Mouse (Mus musculus) monocyte, adult 5-6 weeks (primary cell): Measurements from ENCODE around the gene C130026I21Rik. TPM values are rescaled to one million over a fixed set of nuclear protein-coding genes. Genes with fewer than 3 reads are reported as not detected.
A peak's percentile ranks its signal among the peaks of the same experiment; 100 is the strongest.
"Not testable (repeated sequence)": the region's sequence is repeated elsewhere in the genome, so short reads cannot be mapped to it uniquely, and the experiment has no call there.

Experiments
- ATAC-seq: fragments of 153-309, 156-312 bp; replicated peaks from 2 replicates; pipeline ENCODE4 v1.8.0; 2017; ENCODE audit warnings: mild to moderate bottlenecking; ENCODE audit not compliant: low TSS enrichment, insufficient number of reproducible peaks, severe bottlenecking, poor library complexity, low FRiP score
- total RNA-seq: library from RNA; stranded (forward); fragments of 200-1000, 200-491, 200-594 nt; gene quantifications from 3 replicates; pipeline ENCODE4 v1.2.3, GENCODE M21; 2017

Gene C130026I21Rik
- total RNA-seq, 1 experiment from 2014 or later: 64.3 TPM

DNA sequence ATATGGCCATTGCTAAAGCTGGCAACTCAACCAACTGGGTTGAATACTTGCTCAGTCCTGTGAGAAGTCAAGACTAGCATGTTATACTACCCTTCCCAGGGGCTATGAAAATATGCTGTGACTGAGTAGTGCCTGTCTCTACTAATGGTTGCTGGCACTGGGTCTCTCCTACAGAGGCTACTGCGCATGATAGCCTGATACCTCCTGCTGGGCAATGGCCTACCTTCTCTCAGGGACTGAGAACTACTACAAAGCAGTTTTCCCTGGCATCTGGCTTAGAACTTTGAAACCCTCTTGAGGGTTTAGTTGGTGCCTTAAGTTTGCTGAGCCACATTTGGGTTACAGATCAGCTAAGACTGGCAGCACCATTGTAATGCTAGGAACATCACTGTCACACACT is 184.2 kb downstream of the C130026I21Rik start:
- ATAC-seq: not testable (repeated sequence)

DNA sequence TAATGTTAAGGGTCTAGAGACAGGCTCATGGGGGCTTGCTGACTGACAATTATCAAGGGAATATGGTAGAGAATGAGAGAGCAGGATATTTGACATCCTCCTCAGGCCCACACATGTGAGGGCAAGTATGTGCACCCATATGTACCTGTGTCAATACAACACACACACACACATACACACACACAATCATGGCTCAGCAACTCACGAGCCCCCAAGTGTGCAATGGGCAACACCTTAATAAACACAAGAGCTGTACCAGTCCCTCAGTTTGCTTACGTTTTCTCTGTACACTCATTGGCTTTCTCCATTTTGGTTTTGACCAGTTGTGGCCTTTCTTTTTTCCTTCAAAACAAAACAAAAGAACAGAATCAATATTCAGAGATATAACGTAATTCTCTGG is 185.6 kb downstream of the C130026I21Rik start:
- not testable (repeated sequence) for ATAC-seq

DNA sequence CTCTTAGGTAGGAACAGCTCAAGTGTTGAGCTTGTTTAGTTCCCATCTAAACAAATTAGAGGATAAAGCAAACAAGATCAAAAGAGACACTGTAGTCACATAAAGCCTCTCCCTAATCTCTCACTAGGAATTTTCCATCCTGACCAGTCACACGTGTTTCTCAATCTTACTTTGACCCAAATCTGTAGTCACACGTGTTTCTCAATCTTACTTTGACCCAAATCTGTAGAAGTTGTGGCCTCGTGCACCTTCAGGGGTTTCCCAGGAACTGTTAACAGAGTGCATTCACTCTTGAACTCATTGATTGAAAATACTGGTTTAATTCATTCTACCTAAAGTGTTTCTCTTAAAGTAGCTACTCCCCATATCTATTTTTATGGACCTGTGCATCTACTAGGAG is 197.3 kb downstream of the C130026I21Rik start:
- ATAC-seq: not testable (repeated sequence)

DNA sequence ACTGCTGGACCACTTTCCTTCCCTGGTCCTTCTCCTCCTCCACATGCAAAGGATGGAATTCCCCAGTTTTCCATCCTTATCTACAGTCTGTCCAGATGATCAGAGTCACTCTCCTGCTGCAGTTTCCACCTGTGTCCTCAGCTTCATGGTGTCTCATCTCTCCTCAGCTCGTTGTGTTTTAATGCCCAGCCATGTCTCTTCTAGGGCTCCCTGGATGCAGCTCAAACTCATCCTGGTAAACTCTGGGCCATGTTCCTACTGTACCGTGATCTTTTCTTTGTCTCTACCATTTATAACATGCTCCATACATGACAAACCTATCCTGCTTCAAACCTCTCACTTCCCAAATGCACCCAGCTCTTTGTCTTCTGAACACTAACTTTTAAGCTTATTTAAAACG is 198.7 kb downstream of the C130026I21Rik start:
- not testable (repeated sequence) for ATAC-seq

DNA sequence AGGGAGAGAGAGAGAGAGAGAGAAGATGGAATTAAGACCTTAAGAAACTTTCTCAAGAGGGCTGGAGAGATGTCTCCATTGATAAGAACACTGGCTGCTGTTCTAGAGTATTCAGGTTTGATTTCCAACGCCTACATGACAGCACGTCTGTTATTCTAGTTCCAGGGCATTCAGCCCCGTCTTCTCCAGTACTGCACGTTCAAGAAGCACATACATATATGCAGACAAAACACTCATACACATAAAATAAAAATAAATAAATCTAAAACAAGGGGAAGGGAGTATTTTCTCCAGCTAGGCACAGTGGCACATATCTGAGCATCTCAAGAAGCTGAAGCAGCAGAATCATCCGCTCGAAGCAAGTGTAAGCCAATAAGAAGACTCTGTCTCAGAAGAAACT is 234.6 kb downstream of the C130026I21Rik start:
- not testable (repeated sequence) for ATAC-seq

DNA sequence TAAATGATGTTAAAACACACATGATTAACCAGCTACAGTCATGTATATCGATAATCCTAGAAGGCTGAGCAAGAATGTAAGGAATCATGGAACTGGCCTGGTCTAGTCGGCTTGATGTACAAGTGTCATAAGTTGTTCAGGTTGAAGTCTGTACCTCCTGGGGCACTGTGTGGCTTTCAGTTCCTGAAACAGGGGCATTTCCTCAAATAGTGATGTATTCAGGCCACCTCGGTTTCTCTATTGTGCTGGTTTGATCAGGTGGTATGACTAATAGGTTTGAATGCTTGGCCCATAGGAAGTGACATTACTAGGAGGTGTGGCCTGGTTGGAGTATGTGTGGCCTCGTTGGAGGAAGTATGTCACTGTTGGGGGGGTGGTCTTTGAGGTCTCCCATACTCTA is 236.0 kb downstream of the C130026I21Rik start:
- not testable (repeated sequence) for ATAC-seq

DNA sequence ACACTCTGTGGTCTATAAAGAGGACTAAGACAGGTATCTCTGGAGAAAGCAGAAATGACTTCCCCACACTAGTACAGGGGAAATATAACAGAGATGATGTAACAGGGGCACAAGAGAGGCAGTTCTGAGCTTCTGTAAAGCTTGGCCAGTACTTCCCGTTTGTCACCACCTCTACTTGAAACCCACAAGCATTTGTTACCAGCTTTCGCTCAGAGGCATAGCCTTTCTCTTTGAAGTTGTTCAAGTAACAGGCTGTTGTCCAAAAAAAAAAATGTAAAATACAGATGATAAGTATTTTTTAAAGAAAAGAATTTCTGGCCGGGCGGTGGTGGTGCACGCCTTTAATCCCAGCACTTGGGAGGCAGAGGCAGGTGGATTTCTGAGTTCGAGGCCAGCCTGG is 236.8 kb downstream of the C130026I21Rik start:
- ATAC-seq: not testable (repeated sequence)

DNA sequence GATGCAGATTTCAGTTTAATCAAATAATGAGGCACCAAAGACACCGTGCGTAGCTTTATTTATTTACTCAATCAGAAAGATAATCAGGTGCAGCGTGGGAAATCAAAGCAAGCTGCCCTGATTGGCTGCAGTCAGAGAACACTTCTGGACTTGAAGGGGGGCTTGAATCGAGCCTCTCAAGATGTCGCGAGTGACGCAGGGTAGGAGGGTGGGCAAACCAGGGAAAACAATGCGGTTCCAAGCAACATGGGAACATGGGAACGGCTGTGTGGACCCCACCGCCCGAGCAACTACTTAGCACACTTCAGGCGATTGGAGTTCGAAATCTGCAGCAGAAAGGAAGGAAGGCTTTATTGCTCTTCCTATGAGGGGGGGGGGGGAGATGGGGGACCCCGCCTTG is 240.2 kb downstream of the C130026I21Rik start:
- ATAC-seq: not testable (repeated sequence)

DNA sequence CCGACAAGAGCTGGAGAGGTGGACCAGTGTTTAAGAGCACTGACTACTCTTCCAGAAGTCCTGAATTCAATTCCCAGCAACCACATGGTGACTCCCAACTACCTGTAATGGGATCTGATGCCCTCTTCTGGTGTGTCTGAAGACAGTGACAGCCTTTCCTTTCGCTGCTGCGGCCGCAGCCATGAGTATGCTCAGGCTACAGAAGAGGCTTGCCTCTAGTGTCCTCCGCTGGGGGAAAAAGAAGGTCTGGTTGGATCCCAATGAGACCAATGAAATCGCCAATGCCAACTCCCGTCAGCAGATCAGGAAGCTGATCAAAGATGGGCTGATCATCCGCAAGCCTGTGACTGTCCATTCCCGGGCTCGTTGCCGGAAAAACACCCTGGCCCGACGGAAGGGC is 258.4 kb downstream of the C130026I21Rik start:
- not testable (repeated sequence) for ATAC-seq

DNA sequence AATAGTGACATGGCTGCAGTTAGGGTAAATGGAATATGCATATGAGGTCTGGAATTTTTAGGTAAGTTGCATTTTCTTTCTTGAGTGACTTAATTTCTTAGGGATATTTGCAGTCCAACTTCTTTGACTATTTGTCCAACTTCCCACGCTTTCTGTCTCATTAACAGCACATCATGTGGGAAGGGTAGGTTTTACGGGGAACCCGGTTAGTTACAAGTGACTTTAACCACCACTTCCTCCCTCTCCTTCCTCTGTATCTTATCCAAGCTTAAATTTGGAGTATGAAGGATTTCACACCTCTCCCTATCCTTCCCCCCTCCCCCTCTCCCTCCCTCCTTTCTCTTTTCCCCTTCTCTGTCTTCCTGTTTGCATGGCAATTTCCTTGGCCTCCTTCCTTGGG is 259.4 kb downstream of the C130026I21Rik start:
- ATAC-seq: not testable (repeated sequence)

DNA sequence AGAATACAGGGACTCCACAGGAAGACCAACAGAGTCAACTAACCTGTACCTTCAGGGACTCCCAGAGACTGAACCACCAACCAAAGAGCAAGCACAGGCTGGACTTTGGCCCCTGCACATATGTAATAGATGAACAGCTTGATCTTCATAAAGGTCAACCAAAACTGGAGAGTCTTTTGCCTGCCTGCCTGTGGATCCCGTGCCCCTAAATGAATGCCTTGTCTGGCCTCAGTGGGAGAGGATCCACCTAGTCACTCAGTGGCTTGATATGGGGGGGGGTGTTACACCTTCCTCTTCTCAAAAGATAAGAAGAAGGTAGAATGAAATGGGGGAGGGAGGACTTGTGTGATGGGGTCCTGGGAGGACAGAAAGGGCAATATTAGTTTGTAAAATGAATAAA is 262.6 kb downstream of the C130026I21Rik start:
- not testable (repeated sequence) for ATAC-seq

DNA sequence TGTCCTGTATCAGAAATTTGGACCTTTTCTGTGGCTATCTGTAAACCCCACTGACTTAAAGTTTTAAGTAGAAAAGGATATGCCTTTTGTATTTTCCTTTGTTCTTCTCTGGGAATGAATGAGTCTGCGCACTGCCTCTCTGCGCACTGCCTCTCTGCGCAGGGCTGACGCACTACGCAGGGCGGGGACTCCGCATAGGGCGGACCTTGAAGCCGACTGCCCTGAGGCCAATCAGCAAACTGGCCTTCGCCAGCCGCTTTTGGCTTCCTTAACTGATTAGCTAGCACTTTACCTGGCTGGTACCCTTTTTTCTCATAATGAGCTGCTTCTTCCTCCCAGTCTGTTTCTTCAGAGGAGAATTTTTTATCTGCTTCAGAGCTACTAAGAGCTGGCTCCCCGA is 271.1 kb downstream of the C130026I21Rik start:
- not testable (repeated sequence) for ATAC-seq

DNA sequence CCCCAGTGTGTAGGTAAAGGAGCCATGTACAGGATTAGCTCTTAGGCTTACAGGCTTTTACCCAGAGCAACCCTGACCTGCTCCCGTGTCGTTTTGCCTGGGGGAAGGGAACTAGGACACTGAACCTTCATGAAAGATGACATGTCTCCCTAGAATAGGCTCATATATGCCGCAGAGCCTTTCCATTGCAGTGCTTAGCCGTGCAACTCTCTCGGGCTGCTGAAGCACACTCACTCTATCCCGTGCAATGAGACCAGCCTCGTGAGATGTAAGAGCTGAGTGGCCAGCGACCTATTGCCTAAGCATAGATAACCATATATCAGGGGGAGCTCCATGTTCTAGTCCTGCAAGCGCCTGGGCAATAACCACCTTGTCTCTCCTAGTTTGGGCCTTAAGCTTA is 274.1 kb downstream of the C130026I21Rik start:
- ATAC-seq: not testable (repeated sequence)

DNA sequence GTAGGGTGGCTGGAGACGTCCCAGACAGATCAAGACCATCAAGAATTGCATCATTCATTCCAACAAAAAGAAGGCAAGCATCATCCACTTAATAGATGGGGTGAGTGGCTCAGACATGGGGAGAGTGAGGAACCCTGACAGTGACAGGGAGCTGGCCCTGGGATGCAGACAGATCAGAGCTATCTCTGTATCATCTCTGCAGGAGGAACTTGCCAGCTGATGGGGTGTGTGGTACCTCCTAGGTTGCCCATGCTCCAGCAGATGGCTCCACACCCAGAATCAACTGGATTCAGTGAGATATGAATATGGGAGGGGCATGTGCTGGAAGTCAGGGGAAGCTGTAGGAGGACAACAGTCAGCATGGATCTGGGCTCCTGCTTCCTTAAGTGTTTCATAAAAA is 275.9 kb downstream of the C130026I21Rik start:
- ATAC-seq: not testable (repeated sequence)

DNA sequence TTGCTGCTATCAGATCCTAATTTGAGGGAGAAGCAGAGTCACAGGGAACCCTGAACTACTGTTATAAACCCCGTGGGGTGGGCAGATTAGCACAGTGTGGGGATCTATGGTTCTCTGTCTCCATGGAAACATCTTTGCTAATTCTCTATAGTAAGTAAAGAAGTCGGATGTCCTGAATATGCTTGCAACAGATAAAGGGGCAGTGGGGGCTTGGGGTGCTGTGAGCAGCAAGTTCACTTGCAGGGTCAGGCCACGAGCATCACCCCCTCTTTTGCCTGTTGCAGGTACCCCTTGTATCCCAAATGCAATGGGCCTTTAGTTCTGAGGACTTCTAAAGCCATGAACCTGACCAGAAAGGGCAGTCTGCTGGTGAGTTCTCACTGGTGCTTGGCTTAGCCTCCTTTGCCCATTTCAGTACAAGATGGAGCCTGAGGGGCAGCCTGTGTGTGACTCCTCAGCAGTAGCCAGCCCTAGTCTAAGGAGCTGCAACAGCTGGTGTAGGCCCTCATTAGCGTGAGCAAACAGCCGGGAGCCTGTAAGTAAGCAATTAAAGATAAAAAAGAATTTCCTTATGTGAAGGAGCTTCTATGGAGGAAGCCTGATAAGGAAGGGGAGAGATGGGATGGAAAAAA is 276.6 kb downstream of the C130026I21Rik start:
- ATAC-seq: peak; percentile 59; the same call in 1 of the 2 replicates

DNA sequence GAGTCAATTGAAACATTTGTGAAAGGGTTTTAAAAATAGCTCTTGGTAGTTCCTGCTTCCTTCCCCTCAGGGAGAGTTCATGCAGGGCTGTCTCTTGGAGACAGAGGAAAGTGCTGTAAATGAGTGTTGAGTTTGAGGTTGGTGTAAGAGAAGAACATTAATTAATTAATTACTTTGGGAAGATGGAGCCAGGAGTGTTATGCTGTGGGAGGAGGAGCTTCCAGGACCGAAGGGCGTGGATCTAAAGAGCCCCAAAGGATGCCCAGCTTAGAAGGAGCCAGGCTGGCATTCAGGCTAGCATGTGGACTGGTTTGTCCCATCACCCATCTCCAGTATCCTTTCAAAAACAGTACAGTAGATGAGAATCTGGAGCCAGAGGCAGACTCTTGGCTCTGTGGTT is 277.1 kb downstream of the C130026I21Rik start:
- ATAC-seq: peak; percentile 43; the same call in 1 of the 2 replicates

DNA sequence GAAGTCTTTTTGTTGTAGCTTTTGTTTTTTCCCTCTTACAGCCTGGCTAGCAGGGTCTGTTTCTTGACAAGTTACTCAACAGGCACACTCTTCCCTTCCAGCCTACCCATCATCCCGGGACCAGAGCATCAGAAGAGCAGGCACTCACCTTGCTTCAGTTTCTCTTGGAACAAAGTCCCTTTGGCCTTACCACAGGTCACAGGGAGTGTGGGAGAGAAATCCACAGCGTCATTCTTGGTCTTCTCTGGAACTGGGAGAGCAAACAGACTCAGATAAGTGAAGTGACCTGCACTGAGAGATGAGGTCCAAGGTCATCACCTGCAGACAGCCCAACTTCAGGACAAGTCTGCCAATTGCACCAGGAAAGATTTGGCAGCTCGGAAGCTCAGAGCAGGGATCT is 277.5 kb downstream of the C130026I21Rik start:
- ATAC-seq: peak; percentile 78

DNA sequence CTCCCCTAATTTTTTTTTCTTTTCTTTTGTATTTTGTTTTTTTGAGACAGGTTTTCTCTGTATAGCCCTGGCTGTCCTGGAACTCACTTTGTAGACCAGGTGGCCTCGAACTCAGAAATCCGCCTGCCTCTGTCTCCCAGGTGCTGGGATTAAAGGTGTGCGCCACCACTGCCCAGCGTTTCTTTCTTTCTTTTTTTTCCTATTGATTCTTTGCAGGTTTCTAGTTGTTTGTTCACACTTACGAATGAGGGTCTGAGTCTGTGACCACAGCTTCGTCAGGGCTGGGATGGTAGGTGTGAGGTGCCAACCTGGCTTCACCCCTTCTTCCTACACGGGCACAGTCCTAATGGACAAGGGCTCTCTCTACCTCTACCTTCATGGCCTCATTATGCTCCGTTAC is 281.3 kb downstream of the C130026I21Rik start:
- not testable (repeated sequence) for ATAC-seq

DNA sequence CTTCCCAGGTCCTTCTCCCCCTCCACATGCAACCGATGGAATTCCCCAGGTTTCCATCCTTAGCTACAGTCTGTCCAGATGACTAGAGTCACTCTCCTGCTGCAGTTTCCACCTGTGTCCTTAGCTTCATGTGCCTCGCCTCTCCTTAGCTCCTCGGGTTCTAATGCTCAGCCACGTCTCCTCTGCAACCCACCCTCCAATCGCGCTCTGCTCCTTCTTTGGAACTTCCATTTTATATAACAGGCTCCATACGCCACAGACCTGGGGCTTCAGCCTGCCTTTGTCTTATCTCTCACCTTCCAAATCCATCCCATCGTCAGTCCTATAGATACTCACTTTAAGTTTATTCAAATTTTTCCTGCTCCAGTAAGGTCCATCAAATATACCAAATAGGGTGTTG is 282.6 kb downstream of the C130026I21Rik start:
- not testable (repeated sequence) for ATAC-seq

DNA sequence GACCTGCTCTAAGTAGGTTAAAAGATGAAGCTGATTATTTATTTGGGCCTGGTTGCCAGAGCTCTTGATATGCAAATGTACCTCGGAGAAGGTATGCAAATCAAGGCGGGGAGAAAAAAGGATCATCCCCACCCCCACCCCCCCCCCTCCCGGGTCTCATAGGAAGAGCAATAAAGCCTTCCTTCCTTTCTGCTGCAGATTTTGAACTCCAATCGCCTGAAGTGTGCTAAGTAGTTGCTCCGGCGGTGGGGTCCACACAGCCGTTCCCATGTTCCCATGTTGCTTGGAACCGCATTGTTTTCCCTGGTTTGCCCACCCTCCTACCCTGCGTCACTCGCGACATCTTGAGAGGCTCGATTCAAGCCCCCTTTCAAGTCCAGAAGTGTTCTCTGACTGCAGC is 308.6 kb downstream of the C130026I21Rik start:
- not testable (repeated sequence) for ATAC-seq

DNA sequence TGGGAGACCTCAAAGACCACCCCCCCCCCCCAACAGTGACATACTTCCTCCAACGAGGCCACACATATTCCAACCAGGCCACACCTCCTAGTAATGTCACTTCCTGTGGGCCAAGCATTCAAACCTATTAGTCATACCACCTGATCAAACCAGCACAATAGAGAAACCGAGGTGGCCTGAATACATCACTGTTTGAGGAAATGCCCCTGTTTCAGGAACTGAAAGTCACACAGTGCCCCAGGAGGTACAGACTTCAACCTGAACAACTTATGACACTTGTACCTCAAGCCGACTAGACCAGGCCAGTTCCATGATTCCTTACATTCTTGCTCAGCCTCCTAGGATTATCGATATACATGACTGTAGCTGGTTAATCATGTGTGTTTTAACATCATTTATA is 312.7 kb downstream of the C130026I21Rik start:
- not testable (repeated sequence) for ATAC-seq
